Mouse (Mus musculus) ovary, postnatal 14 days (tissue): ENCODE measurements around the gene Tubg1.

ENCODE experiments used
- DNase-seq: peaks from one replicate; pipeline ENCODE4 v3.0.0; 2022; ENCODE audit warnings: low spot score

The Tubg1 gene

DNA sequence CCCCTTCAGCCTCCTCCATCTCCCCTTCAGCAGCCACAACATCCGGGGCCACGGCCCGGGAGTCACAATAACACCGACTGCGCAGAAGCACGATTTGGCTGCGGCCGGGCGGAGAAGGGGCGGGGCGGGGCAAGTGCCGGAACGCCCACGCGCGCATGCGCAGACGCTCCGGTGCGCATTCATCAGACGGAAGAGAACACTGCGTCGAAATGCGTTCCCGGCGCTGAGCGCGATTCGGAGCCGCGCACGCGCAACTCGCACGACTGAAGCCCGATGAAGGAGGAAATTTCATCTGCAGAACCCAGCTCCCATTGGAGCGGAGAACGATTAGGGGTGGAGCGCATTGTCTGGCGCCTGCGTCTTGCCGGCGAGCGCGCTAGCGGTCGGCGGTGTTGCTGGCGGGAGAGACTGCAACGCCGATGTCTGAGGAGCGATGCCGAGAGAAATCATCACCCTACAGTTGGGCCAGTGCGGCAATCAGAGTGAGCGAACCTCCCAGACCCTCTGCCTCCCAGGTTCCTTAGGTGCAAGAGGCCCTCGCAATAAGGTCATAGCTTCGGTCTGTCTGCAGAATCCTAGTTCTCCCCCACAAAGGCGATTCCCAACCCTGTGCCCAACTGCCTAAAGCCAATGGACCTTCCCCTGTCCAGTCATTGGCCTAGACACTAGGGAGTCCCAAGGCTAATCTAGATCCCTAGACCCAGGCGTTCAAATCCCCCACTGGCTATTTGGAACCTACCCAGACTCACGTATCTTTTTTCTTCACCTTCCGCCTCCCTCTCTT is at the start of gene Tubg1, which contains the start of gene Retreg3:
TSS of gene Tubg1 (plus strand) at position 178 of the 784 bp plus-strand sequence.
TSS of gene Retreg3 (minus strand) at position 133 of the 784 bp plus-strand sequence.
- peak; percentile 98 for DNase-seq

DNA sequence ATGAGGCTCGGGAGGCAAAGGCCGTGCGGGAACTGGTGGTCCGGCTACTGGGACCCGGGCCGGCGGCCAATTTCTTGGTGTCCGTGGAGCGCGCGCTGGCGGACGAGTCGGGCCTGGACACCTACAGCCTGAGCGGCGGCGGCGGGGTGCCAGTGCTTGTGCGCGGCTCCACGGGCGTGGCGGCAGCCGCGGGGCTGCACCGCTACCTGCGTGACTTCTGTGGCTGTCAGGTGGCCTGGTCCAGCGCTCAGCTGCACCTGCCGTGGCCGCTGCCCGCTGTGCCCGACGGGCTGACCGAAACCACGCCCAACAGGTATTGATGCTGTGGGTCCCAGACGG is 49.6 kb upstream of the Tubg1 start:
- DNase-seq: no peak

DNA sequence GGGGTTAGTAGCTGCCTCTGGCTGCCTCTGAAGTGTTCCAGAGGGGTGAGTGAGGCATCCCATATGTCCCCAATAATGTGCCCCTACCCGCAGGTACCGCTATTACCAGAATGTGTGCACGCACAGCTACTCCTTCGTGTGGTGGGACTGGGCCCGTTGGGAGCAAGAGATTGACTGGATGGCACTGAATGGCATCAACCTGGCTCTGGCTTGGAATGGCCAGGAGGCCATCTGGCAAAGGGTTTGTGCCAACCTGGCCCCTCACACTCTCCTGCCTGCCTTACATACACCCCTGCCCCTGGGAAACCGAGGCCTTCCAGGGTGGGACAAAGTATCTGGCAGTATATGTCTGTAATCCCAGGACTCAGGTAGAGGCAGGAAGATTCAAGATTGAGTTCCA is 48.8 kb upstream of the Tubg1 start:
- no peak for DNase-seq

DNA sequence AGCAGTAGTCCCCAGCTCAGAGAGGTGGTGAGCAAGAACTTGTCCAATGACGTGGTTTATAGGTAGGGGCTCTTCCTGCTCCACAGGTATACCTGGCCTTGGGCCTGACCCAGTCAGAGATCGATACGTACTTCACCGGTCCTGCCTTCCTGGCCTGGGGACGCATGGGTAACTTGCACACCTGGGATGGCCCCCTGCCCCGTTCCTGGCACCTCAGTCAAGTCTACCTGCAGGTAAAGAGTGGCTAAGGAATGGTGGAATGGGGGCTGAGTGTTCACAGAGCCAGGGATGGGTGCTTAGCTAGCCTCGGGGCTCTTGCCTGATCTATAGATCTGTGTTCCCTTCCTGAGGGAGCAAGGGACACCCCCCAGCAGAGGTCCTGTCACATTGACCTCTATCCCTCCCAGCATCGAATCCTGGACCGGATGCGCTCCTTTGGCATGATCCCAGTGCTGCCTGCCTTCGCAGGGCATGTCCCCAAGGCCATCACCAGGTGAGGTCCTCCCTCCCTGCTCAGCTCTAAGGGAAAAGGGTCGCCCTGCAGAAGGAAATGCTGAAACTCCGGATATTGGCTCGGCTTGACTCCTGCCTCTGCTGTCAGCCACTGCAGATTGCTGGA is 47.8 kb upstream of the Tubg1 start:
- no peak for DNase-seq

DNA sequence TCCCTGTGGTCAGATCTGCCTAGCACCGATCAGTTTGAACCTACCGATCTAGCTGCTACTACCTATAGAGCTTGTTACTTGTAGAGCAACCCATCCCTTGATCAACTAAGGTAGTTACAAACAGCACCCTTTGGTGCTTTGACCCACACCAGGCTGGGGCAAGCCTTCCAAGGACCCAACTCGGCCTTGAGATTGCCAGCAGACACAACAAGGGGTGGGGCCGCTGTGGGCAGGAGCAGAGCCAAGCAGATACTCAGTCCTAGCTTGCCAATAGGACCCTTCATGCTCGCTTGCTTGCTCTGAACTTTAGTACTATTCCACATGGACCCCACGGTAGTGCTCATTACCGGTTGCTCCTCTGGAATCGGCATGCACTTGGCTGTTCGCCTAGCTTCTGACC is 41.6 kb upstream of the Tubg1 start, which contains the start of gene Hsd17b1:
TSS of gene Hsd17b1 (plus strand) at position 291 of the 400 bp plus-strand sequence.
- DNase-seq: no peak

- DNase-seq: no peak
These were observed 40.0 kb upstream of the Tubg1 start for GRCm38 (mm10) chr11:101079746-101080145.

DNA sequence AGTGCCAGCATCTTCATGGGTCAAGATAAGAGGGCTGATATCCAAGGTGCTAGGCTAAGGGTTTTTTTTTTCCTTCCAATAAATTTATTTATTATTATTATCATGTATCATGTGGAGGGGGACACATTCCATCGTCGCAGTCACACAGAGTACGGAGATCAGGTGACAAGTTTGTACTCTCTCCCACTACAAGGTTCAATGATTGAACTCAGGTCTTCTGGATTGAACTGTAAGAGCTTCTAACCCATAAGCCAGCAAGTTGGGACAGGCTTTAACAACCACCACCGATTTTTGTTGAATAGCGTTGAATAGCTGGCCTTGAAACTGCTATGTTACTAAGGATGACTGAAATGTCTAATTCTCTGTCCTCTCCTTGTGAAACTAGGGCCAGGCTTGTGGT is 39.3 kb upstream of the Tubg1 start:
- no peak for DNase-seq

DNA sequence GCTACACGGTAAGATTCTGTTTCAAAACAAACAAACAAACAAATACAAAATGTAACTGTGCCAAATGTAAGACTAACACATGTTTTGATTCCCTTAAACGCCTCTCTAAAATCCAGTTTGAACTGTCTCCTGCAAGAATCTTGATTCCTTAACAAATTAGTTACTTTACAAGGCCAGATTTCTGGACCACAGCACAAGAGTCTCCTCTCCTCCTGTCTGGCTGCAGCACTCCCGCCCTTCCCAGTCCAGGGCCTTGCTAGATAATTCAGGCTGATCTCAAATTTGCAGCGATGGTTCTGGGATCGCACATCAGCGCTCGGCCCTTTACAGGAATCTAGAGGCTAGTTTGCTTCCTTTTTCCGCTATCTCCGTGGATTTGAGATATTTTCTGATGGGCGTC is 38.1 kb upstream of the Tubg1 start:
- no peak for DNase-seq

DNA sequence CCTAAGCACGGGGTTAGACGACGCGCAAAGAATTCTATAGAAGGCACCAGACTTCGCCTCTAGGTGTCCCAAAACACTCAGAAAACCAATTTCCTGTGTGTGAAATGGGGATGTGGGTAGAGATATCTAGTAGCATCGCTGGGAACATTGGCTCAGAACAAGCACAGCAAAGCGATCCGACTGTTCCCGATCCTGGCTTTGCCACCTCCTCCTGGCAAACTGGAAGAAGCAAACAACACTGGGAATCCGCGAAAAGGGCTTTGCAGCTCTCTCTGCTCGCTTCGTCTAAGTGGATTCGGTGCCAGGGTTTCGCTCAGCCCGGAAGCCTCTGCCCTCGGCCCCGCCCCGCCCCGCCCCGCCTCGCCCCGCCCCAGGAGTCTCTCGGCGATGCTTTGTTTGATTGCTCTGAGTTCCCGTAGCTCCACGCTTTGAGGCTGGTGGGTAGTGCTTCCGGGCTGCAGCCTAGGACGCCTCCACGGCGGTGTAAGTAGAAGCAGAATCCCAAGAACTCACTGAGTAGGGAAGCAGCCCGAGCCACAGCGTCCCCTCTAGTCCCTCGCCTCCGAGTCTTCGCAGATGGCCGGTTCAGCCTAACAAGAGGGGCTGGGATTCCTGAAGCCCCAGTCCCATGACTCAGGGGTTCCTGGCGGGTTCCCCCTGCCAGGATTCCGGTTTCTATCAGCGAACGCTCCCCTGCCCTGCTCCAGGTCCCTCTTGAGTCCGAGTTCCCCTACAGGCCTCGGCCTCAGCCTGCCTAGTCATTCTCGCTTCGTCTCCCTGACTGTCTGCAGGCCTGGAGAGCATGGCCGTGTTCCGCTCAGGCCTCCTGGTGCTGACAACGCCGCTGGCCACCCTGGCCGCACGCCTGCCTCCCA is 37.3 kb upstream of the Tubg1 start, which contains the start of gene Coasy:
TSS of gene Coasy (plus strand) at position 358 of the 875 bp plus-strand sequence.
- peak; percentile 73 for DNase-seq

GRCm38 (mm10) chr11:101083083-101083697 is 36.5 kb upstream of the Tubg1 start:
- no peak for DNase-seq

- DNase-seq: no peak
These were observed 35.5 kb upstream of the Tubg1 start for GRCm38 (mm10) chr11:101084246-101084645.

GRCm38 (mm10) chr11:101084811-101085210 is 34.9 kb upstream of the Tubg1 start:
- no peak for DNase-seq

- no peak for DNase-seq
These were observed 34.0 kb upstream of the Tubg1 start for GRCm38 (mm10) chr11:101085617-101086322.

DNA sequence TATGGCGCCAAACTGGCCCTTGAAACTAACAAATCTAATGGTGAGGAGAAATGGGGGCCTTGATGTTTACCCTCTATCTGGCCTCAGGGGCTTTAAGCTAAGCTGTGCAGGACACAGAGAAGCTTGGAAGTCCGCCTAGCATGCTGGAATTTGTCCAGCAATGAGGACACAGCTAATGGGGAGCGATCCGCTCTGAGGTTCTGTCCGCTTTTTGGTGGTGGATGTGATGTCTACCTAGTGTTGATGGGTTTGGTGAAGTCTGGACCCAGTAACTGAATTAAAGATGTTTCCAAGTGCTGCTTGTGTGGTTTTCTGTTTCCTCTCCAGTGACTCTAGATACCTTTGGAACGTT is 33.4 kb upstream of the Tubg1 start:
- no peak for DNase-seq

DNA sequence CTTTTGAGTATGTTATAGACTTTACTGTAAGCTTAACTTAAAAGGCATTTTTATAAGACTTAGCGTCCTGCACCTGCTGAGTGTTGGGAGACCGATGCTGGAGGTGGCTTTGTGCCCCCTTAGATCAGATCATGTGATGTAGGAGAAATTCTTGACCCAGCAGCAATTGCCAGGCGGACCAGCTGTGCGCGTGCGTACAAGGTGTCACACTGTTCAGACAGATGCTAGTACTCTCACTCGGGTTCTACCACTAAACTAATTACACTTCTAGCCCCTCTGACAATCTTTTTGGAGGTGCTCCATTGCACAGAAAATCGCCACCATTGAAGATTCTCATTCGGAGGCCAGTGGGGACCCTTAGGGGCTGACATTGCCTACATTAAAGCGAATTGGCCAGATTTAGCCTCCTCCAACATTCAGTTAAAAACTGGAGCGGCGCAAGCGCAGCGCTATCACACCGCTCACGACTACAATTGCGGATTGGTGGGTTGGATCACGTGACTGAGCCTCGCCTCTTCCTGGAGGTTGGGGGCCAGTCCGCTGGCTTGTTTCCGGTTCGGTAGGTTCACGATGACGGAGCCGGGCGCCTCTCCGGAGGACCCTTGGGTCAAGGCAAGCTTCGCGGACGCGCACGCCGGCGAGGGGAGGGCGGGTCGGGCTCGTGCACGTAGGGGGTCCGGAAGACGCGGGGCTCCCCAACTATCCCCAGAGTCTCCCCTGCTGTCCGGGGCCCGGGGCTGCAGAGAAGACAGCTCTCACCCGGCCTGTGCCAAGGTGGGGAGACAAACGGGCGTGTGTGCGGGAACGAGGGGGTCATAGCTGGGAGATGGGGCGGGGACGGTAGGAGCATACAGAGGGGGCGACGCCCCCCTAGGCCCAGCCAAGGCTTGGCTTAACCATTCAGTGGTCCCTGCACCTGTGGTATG is 32.7 kb upstream of the Tubg1 start, which contains the start of gene Mlx:
TSS of gene Mlx (plus strand) at position 522 of the 926 bp plus-strand sequence.
- peak; percentile 74 for DNase-seq

DNA sequence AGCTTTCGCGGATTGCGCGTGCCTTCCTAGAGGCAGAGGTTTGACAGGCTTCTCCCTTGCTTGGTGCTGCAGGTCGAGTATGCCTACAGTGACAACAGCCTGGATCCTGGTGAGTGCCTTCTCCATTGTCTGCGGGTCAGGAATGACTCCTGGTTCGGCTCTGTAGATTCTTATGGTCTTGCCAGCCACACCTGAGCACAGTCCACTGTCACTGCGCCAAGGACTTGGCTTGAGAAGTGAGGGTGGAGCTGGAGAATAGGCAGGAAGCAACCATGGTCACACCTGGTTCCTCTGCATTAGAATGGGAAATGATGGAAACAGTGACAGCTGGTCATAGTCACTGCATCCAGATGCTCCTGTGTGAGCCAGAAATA is 32.1 kb upstream of the Tubg1 start:
- DNase-seq: no peak

DNA sequence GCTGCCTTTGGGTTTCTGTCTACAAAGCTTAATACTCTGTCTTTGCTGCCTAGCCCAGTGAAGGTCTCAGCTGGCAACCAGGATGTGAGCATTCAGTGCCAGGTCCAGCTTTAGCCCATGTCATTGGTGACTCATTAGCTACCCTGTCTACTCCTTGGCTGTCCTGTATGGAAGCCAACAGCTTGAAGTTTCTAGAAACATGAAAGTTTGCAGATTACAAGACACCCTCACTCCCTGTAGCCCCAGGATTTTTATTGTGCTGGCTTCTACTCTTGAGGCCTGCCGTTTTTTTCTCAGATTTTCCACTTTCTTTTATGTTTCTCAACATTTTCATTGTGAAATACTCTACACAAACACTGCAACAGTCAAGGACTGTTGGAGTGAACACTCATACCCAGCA is 29.8 kb upstream of the Tubg1 start:
- DNase-seq: no peak

GRCm38 (mm10) chr11:101094930-101095313 is 24.8 kb upstream of the Tubg1 start:
- no peak for DNase-seq

GRCm38 (mm10) chr11:101095314-101096024 is 24.3 kb upstream of the Tubg1 start, which contains the start of gene Psmc3ip:
Gene Psmc3ip (minus strand): TSS chr11:101095436.
- peak; percentile 88 for DNase-seq

DNA sequence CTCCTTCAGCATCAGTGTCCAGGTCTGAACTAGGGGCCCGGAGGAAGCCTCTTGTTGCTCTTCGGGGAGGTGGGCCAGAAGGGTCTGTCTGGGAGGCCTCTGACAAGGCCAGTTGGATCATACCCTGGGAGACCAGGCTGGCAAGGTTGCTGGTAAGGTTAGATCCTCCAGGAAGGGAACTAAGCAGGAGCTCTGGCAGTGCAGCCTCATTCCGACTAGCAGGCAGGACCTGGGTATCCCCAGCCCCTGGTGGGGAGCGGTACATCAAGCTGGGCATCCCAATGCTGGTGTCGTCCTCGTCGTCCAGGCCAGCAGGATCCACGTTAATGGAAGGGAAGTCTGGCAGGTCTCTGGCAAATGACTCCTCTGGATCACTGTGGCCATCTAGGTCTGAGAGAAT is 21.5 kb upstream of the Tubg1 start:
- no peak for DNase-seq
